Mouse (Mus musculus): ENCODE results near the gene Inka1. TPM values are rescaled to one million over a fixed set of nuclear protein-coding genes. Genes with fewer than 3 reads are reported as not detected.

The Inka1 gene
- polyA plus RNA-seq, 1 experiment, result 1.8 TPM

GRCm38 (mm10) chr9:107974491-107975171 lies 11.0 kb downstream of the Inka1 start:
- no peaks in the 10 kb centered on the region for H3K79me2 ChIP-seq (ENCODE audit: control insufficient read depth, insufficient read depth)
- H3K27me3 ChIP-seq (ENCODE audit: control insufficient read depth, insufficient read depth, insufficient read length), result no peaks in the 10 kb centered on the region
- no peak for TF ChIP-seq USF1 (IDR thresholded peaks at IDR 0.05; ENCODE audit: low read depth)
- no peak for TF ChIP-seq FOSL1 (IDR thresholded peaks at IDR 0.05; ENCODE audit: insufficient read depth, low read length, poor library complexity, severe bottlenecking)
- TF ChIP-seq MYOD1 (IDR thresholded peaks at IDR 0.05; ENCODE audit: control insufficient read depth, insufficient read length, low read depth), result no peak
- no peak for TF ChIP-seq CEBPB (IDR thresholded peaks at IDR 0.05; ENCODE audit: low read depth)
- no peak for TF ChIP-seq MAX (IDR thresholded peaks at IDR 0.05)
- TF ChIP-seq MYOG (IDR thresholded peaks at IDR 0.05; ENCODE audit: control insufficient read depth, extremely low read depth, insufficient read length), result no peak
- no peak for TF ChIP-seq CTCF (IDR thresholded peaks at IDR 0.05; ENCODE audit: control insufficient read depth, insufficient read depth, insufficient read length)
- no peak overlapping the region for H3K4me3 ChIP-seq (ENCODE audit: insufficient read depth, poor library complexity, severe bottlenecking)
- peaks cover 10% of the 10 kb centered on the region for H3K36me3 ChIP-seq (ENCODE audit: control insufficient read depth, insufficient read depth)
- H3K79me3 ChIP-seq (ENCODE audit: low read depth), result no peaks in the 10 kb centered on the region
- no peak overlapping the region for H3ac ChIP-seq (ENCODE audit: control insufficient read depth, insufficient read length, low read depth)

GRCm38 (mm10) chr9:107971690-107972541 lies 13.8 kb downstream of the Inka1 start:
- no peaks in the 10 kb centered on the region for H3K79me2 ChIP-seq (ENCODE audit: control insufficient read depth, insufficient read depth)
- peaks cover 10% of the 10 kb centered on the region for H3K36me3 ChIP-seq (ENCODE audit: control insufficient read depth, insufficient read depth)
- no peak overlapping the region for H3K4me3 ChIP-seq (ENCODE audit: insufficient read depth, poor library complexity, severe bottlenecking)
- H3ac ChIP-seq (ENCODE audit: control insufficient read depth, insufficient read length, low read depth), result no peak overlapping the region
- no peaks in the 10 kb centered on the region for H3K27me3 ChIP-seq (ENCODE audit: control insufficient read depth, insufficient read depth, insufficient read length)
- TF ChIP-seq MAX (IDR thresholded peaks at IDR 0.05) (no peak), CTCF (IDR thresholded peaks at IDR 0.05; ENCODE audit: control insufficient read depth, insufficient read depth, insufficient read length) (no peak), USF1 (IDR thresholded peaks at IDR 0.05; ENCODE audit: low read depth) (no peak), FOSL1 (IDR thresholded peaks at IDR 0.05; ENCODE audit: insufficient read depth, low read length, poor library complexity, severe bottlenecking) (no peak), CEBPB (IDR thresholded peaks at IDR 0.05; ENCODE audit: low read depth) (no peak)
- H3K79me3 ChIP-seq (ENCODE audit: low read depth), result no peaks in the 10 kb centered on the region

- Histone ChIP-seq H3K27me3 (ENCODE audit: control insufficient read depth, insufficient read depth, insufficient read length) (no peaks in the 10 kb centered on the region), H3K79me3 (ENCODE audit: low read depth) (no peaks in the 10 kb centered on the region), H3K79me2 (ENCODE audit: control insufficient read depth, insufficient read depth) (no peaks in the 10 kb centered on the region), H3K4me3 (ENCODE audit: insufficient read depth, poor library complexity, severe bottlenecking) (no peak overlapping the region), H3K36me3 (ENCODE audit: control insufficient read depth, insufficient read depth) (peaks cover 10% of the 10 kb centered on the region), H3ac (ENCODE audit: control insufficient read depth, insufficient read length, low read depth) (no peak overlapping the region)
- no peak for TF ChIP-seq MYOG (IDR thresholded peaks at IDR 0.05; ENCODE audit: control insufficient read depth, extremely low read depth, insufficient read length)
- no peak for TF ChIP-seq USF1 (IDR thresholded peaks at IDR 0.05; ENCODE audit: low read depth)
- TF ChIP-seq CTCF (IDR thresholded peaks at IDR 0.05; ENCODE audit: control insufficient read depth, insufficient read depth, insufficient read length), result no peak
- TF ChIP-seq CEBPB (IDR thresholded peaks at IDR 0.05; ENCODE audit: low read depth), result no peak
- TF ChIP-seq FOSL1 (IDR thresholded peaks at IDR 0.05; ENCODE audit: insufficient read depth, low read length, poor library complexity, severe bottlenecking), result no peak
- TF ChIP-seq MAX (IDR thresholded peaks at IDR 0.05), result no peak
These were observed 15.4 kb downstream of the Inka1 start for GRCm38 (mm10) chr9:107970311-107970710.

GRCm38 (mm10) chr9:107968531-107968930 lies 17.1 kb downstream of the Inka1 start:
- no peak for TF ChIP-seq MYOG (IDR thresholded peaks at IDR 0.05; ENCODE audit: control insufficient read depth, extremely low read depth, insufficient read length)
- no peak for TF ChIP-seq MYOD1 (IDR thresholded peaks at IDR 0.05; ENCODE audit: control insufficient read depth, insufficient read length, low read depth)
- no peak for TF ChIP-seq CEBPB (IDR thresholded peaks at IDR 0.05; ENCODE audit: low read depth)
- Histone ChIP-seq H3K79me3 (ENCODE audit: low read depth) (no peaks in the 10 kb centered on the region), H3K27me3 (ENCODE audit: control insufficient read depth, insufficient read depth, insufficient read length) (no peaks in the 10 kb centered on the region), H3K4me3 (ENCODE audit: insufficient read depth, poor library complexity, severe bottlenecking) (no peak overlapping the region), H3K79me2 (ENCODE audit: control insufficient read depth, insufficient read depth) (no peaks in the 10 kb centered on the region), H3ac (ENCODE audit: control insufficient read depth, insufficient read length, low read depth) (no peak overlapping the region), H3K36me3 (ENCODE audit: control insufficient read depth, insufficient read depth) (peaks cover 22% of the 10 kb centered on the region)

- H3K36me3 ChIP-seq (ENCODE audit: control insufficient read depth, insufficient read depth), result peaks cover 32% of the 10 kb centered on the region
- H3K79me2 ChIP-seq (ENCODE audit: control insufficient read depth, insufficient read depth), result no peaks in the 10 kb centered on the region
- H3ac ChIP-seq (ENCODE audit: control insufficient read depth, insufficient read length, low read depth), result no peak overlapping the region
- H3K4me3 ChIP-seq (ENCODE audit: insufficient read depth, poor library complexity, severe bottlenecking), result no peak overlapping the region
- H3K27me3 ChIP-seq (ENCODE audit: control insufficient read depth, insufficient read depth, insufficient read length), result no peaks in the 10 kb centered on the region
- no peaks in the 10 kb centered on the region for H3K79me3 ChIP-seq (ENCODE audit: low read depth)
- no peak for TF ChIP-seq MYOG (IDR thresholded peaks at IDR 0.05; ENCODE audit: control insufficient read depth, extremely low read depth, insufficient read length)
- TF ChIP-seq CTCF (IDR thresholded peaks at IDR 0.05; ENCODE audit: control insufficient read depth, insufficient read depth, insufficient read length), result no peak
- no peak for TF ChIP-seq FOSL1 (IDR thresholded peaks at IDR 0.05; ENCODE audit: insufficient read depth, low read length, poor library complexity, severe bottlenecking)
- TF ChIP-seq MAX (IDR thresholded peaks at IDR 0.05), result no peak
- no peak for TF ChIP-seq CEBPB (IDR thresholded peaks at IDR 0.05; ENCODE audit: low read depth)
- TF ChIP-seq MYOD1 (IDR thresholded peaks at IDR 0.05; ENCODE audit: control insufficient read depth, insufficient read length, low read depth), result no peak
- TF ChIP-seq USF1 (IDR thresholded peaks at IDR 0.05; ENCODE audit: low read depth), result no peak
These were observed 18.2 kb downstream of the Inka1 start for GRCm38 (mm10) chr9:107967437-107967836.

Data from C2C12 (cell line).